Mouse (Mus musculus) kidney, adult 10 weeks (tissue): ENCODE results near the gene Appbp2. TPM values are rescaled to one million over a fixed set of nuclear protein-coding genes. Genes with fewer than 3 reads are reported as not detected.

Experiments used
- polyA plus RNA-seq: library from polyadenylated mRNA; stranded (reverse); fragments of 350-450 nt; fragmentation: Illumina TruSeq; extraction: RNeasy Lipid Tissue Mini Kit (QIAGEN cat#74804); gene quantifications from one replicate; pipeline ENCODE4 v1.2.3, GENCODE M21; 2014; ENCODE audit warnings: low read depth, low replicate concordance

The Appbp2 gene
- 46.3 TPM for polyA plus RNA-seq

GRCm38 (mm10) chr11:85234990-85235841 is at the start of gene Appbp2:
Gene Appbp2 (minus strand): TSS chr11:85235130.

GRCm38 (mm10) chr11:85170058-85170740 is 64.7 kb downstream of the Appbp2 start, which contains the start of gene 1700125H20Rik:
Gene 1700125H20Rik (plus strand): TSS chr11:85170404.

GRCm38 (mm10) chr11:85139581-85140540 is 95.1 kb downstream of the Appbp2 start, which contains the start of gene Usp32:
Gene Usp32 (minus strand): TSS chr11:85140161.

Other genes with a start within 250 kb of the Appbp2 start
- 104 TPM for gene Usp32, start 95.0 kb downstream of the Appbp2 start, polyA plus RNA-seq
- not detected for gene 1700125H20Rik, start 64.7 kb downstream of the Appbp2 start, polyA plus RNA-seq
- 20.3 TPM for gene Ppm1d, start 76.1 kb upstream of the Appbp2 start, polyA plus RNA-seq
- 9.3 TPM for gene Bcas3, start 118.0 kb upstream of the Appbp2 start, polyA plus RNA-seq